Mouse (Mus musculus): ENCODE measurements around the gene Uvrag. TPM values are rescaled to one million over a fixed set of nuclear protein-coding genes. Genes with fewer than 3 reads are reported as not detected.
A peak's percentile ranks its signal among the peaks of the same experiment; 100 is the strongest.

Gene Uvrag
- polyA plus RNA-seq, 1 experiment from 2014 or later = 15.7 TPM

DNA sequence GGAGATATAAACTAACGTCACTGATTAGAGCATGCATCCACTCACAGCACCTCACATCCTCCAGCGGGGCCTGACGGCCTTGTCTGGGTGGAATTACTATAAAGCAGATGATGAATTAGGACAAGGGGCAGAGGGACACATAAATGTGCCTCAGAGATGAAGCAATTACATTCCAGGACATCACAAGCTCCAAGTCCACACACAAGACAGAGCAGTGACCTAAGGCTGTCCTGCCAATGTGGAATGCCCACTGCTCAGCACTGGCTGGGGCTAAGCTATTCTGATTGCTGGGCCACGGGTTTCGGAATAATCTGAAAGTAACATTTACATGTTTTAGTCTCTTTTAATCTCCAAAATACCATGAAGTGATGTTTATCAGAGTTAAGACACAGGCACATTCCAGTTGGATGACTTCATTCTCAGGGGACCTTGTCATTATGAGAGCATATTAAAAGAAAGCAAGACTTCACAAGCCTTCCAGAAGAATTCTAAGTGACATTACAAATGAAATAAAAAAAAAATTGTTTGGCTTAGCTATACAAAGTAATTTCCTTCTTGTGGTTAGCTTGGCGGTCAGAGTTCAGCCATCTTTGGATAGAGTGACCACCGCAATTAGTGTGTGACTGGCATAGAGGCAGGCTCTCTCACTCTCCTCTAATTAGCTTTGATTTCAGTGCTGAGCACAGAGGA is 212.5 kb downstream of the Uvrag start:
- Histone ChIP-seq H3K4me1 (peaks cover 22% of the 10 kb centered on the region), H3K9ac (replicated peaks) (no peak overlapping the region), H3K27ac (replicated peaks) (no peak overlapping the region), H3K4me3 (no peak overlapping the region), H3K9me3 (no peaks in the 10 kb centered on the region), H3K4me2 (replicated peaks) (no peak overlapping the region), H3K27me3 (no peaks in the 10 kb centered on the region), H3K36me3 (no peaks in the 10 kb centered on the region)
- 73% methylated on average over 7 of the region's 7 CpGs for WGBS
- ATAC-seq (ENCODE audit: low FRiP score, low read depth) = no peak

DNA sequence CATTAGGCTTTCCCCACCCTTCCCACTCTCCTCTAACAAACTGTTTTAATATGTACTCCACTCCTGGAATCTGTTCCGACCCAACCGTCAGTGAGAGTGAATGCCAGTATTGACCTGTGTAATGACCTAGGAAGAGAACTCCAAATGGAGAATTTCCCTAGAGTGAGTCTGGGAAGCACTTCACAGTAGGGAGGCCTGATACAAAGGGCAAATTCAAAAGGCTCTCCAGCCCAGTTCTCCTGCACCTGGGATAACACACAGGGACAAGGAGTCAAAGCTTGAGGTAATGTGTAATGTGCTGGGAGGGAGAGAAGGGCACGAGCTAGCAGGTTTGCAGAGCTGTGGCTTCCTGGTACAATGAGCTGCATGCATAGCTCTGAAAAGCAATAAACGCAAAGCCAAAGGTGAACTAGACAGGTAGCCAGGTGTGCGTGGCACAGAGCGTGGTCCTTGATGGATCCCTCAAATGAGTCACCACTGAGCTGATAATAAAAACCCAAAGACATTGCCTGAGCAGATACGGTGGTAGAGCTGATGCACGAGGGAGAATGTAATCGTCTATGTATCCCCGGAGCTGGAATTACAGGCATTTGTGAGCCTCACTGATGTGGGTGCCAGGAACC is 213.9 kb downstream of the Uvrag start:
- no peak overlapping the region for H3K4me3 ChIP-seq
- no peaks in the 10 kb centered on the region for H3K9me3 ChIP-seq
- H3K4me2 ChIP-seq (replicated peaks) = no peak overlapping the region
- H3K4me1 ChIP-seq = peaks cover 22% of the 10 kb centered on the region
- H3K27me3 ChIP-seq = no peaks in the 10 kb centered on the region
- no peak overlapping the region for H3K27ac ChIP-seq (replicated peaks)
- 77% methylated on average over 10 of the region's 10 CpGs for WGBS
- H3K9ac ChIP-seq (replicated peaks) = no peak overlapping the region
- ATAC-seq (ENCODE audit: low FRiP score, low read depth) = no peak
- H3K36me3 ChIP-seq = no peaks in the 10 kb centered on the region

GRCm38 (mm10) chr7:98924380-98924869 is 216.5 kb downstream of the Uvrag start:
- Histone ChIP-seq H3K9me3 (no peaks in the 10 kb centered on the region), H3K27me3 (no peaks in the 10 kb centered on the region), H3K4me3 (no peak overlapping the region), H3K4me2 (replicated peaks) (no peak overlapping the region; the same call in 1 of the 2 replicates), H3K27ac (replicated peaks) (peak overlapping the region; percentile 36), H3K4me1 (peaks cover 22% of the 10 kb centered on the region), H3K36me3 (no peaks in the 10 kb centered on the region), H3K9ac (replicated peaks) (no peak overlapping the region)
- 40% methylated on average over 18 of the region's 18 CpGs for WGBS
- 0 out of 2 replicates have a peak, but pooled peaks have one; percentile 41 for ATAC-seq (ENCODE audit: low FRiP score, low read depth)

DNA sequence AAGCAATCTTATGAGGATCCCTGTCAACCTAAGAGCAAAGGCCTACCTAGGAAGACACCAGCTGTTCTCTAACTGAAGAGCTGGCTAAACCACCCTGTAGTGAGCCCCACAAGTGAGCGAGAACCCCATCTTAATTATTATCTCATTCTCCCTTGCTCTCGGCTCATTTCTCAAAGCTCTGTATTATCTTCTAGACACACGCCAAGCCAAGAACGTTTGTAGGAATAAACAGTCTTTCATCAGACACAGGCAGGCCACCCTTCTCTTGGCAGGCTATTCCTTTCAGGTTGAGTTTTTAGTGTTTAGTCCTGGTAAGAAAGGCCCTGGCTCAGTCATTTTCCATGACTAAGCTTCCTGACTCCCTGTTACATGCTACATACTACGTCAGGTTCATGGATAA is 218.0 kb downstream of the Uvrag start:
- Histone ChIP-seq H3K27me3 (no peaks in the 10 kb centered on the region), H3K4me3 (no peak overlapping the region), H3K4me2 (replicated peaks) (no peak overlapping the region), H3K27ac (replicated peaks) (no peak overlapping the region), H3K36me3 (no peaks in the 10 kb centered on the region), H3K4me1 (peaks cover 13% of the 10 kb centered on the region; the same call in 1 of the 2 replicates), H3K9me3 (no peaks in the 10 kb centered on the region), H3K9ac (replicated peaks) (no peak overlapping the region)
- no peak for ATAC-seq (ENCODE audit: low FRiP score, low read depth)
- WGBS = 89% methylated on average over 5 of the region's 5 CpGs

DNA sequence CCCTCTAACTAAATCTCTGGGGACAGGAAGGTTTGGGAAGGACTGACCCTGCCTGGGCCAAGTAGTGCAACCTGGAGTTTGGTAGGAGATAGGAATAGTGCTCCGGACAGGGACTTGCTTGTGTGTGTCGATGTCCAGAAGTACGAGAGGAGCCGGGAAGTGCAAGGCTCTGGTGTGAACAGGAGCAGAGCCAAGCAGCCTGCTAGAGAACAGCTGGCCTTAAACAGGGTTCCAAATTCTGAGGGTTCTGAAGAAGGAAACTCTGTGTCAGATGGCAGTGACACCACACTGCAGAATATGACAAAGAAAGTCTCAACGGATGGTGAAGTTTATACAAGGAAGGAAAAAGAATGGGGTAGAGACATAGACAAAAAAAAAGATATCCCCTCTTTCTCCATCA is 223.5 kb downstream of the Uvrag start:
- Histone ChIP-seq H3K9ac (replicated peaks) (no peak overlapping the region), H3K27ac (replicated peaks) (no peak overlapping the region), H3K4me3 (no peak overlapping the region), H3K36me3 (no peaks in the 10 kb centered on the region), H3K4me1 (no peaks in the 10 kb centered on the region), H3K27me3 (no peaks in the 10 kb centered on the region), H3K9me3 (no peaks in the 10 kb centered on the region), H3K4me2 (replicated peaks) (no peak overlapping the region)
- ATAC-seq (ENCODE audit: low FRiP score, low read depth) = no peak
- WGBS = 89% methylated on average over 5 of the region's 5 CpGs

DNA sequence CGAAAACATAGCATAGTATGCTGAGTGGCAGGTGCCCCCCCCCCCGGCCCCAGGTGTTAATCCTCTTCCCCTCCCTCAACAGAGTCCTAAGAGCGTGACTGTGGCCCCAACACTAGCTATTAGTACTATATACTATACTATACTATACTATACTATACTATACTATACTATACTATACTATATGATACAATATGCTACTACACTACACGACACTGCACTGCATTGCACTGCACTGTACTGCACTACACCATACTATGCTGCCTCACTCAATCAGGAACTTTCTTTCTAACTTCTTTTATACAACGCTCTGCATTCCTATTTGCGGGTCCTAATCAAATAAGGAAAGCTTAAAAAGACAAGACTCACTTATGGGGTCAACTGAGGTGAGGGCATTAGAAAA is 224.4 kb downstream of the Uvrag start:
- Histone ChIP-seq H3K27ac (replicated peaks) (no peak overlapping the region), H3K4me3 (no peak overlapping the region), H3K36me3 (no peaks in the 10 kb centered on the region), H3K4me2 (replicated peaks) (no peak overlapping the region), H3K4me1 (no peaks in the 10 kb centered on the region), H3K27me3 (no peaks in the 10 kb centered on the region), H3K9ac (replicated peaks) (no peak overlapping the region), H3K9me3 (no peaks in the 10 kb centered on the region)
- ATAC-seq (ENCODE audit: low FRiP score, low read depth) = no peak
- WGBS = 74% methylated on average over 6 of the region's 6 CpGs

DNA sequence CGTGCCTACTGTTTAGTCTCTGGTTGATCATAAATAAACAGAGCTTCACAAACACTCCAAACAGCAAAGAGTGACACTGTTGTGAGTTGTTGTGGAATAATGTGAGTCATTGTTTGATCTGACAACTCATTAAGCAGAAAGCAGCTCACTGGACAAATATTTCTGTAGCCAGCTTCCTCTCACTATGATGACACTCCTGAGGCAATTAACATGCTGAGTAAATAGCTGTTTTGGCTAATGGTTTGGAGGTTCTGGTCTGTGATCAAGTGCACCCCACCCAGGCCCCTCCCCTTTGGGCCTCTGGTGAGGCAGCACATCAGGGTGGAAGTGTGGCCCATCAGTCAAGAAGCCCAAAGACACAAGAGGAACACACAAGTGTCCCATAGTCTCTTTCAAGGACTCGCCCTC is 228.0 kb downstream of the Uvrag start:
- no peak overlapping the region for H3K9ac ChIP-seq (replicated peaks)
- no peak overlapping the region for H3K27ac ChIP-seq (replicated peaks)
- H3K4me3 ChIP-seq = no peak overlapping the region
- no peak overlapping the region for H3K4me2 ChIP-seq (replicated peaks)
- H3K9me3 ChIP-seq = no peaks in the 10 kb centered on the region
- H3K27me3 ChIP-seq = no peaks in the 10 kb centered on the region
- 92% methylated on average over 2 of the region's 2 CpGs for WGBS
- H3K4me1 ChIP-seq = no peaks in the 10 kb centered on the region
- no peak for ATAC-seq (ENCODE audit: low FRiP score, low read depth)
- no peaks in the 10 kb centered on the region for H3K36me3 ChIP-seq

GRCm38 (mm10) chr7:98911276-98911675 is 229.7 kb downstream of the Uvrag start:
- Histone ChIP-seq H3K36me3 (no peaks in the 10 kb centered on the region), H3K9me3 (no peaks in the 10 kb centered on the region), H3K4me3 (no peak overlapping the region), H3K4me2 (replicated peaks) (no peak overlapping the region), H3K4me1 (no peaks in the 10 kb centered on the region), H3K9ac (replicated peaks) (no peak overlapping the region), H3K27ac (replicated peaks) (no peak overlapping the region), H3K27me3 (no peaks in the 10 kb centered on the region)
- ATAC-seq (ENCODE audit: low FRiP score, low read depth) = no peak
- 79% methylated on average over 8 of the region's 8 CpGs for WGBS

- ATAC-seq (ENCODE audit: low FRiP score, low read depth) = no peak
- no peak overlapping the region for H3K27ac ChIP-seq (replicated peaks)
- H3K9ac ChIP-seq (replicated peaks) = no peak overlapping the region
- WGBS = 80% methylated on average over 11 of the region's 11 CpGs
- H3K4me3 ChIP-seq = no peak overlapping the region
- no peaks in the 10 kb centered on the region for H3K36me3 ChIP-seq
- no peaks in the 10 kb centered on the region for H3K4me1 ChIP-seq
- no peaks in the 10 kb centered on the region for H3K9me3 ChIP-seq
- no peaks in the 10 kb centered on the region for H3K27me3 ChIP-seq
- H3K4me2 ChIP-seq (replicated peaks) = no peak overlapping the region
Measured at GRCm38 (mm10) chr7:98910712-98911111, 230.2 kb downstream of the Uvrag start.

DNA sequence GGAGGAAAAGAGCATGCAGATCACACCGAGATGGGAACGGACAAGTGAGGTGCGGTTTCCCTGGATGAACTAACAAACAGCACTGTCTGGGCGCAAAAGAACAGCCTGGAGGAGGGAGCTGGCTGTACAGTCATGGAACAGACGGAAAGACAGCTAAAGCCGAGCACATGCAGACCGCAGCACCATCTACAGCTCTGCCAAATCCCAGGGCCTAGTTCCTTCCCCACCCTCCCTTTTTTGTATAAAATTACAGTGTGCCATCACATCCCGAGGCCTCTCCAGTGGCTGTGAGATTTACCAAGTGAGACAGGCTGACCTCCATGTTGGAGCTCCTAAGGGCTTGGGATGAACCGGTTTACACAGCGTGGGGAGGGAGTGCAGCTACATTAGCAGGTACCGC is 230.8 kb downstream of the Uvrag start:
- Histone ChIP-seq H3K36me3 (no peaks in the 10 kb centered on the region), H3K4me1 (peaks cover 2% of the 10 kb centered on the region; the same call in 1 of the 2 replicates), H3K27me3 (no peaks in the 10 kb centered on the region), H3K9ac (replicated peaks) (no peak overlapping the region), H3K4me2 (replicated peaks) (no peak overlapping the region), H3K9me3 (no peaks in the 10 kb centered on the region), H3K27ac (replicated peaks) (no peak overlapping the region), H3K4me3 (no peak overlapping the region)
- WGBS = 89% methylated on average over 11 of the region's 11 CpGs
- no peak for ATAC-seq (ENCODE audit: low FRiP score, low read depth)

DNA sequence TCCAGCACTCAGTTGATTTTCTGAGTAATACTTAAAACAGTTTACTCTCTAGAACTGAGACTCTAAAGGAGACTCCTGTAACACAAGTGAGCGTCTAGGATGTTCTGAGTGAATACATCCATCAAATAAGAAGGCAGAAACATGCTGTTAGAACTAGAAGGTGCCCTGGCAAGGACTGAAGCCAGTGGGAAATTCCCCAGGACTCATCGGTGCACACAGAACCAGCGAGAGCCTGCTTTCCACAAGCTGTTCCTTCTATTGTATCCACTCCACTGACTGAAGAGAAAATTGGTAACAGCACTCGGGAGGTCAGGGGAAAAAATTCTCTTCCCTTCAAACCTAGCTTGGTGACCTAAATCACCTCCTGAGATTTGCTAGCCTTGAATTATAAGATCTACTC is 233.5 kb downstream of the Uvrag start:
- Histone ChIP-seq H3K27me3 (no peaks in the 10 kb centered on the region), H3K4me2 (replicated peaks) (no peak overlapping the region), H3K36me3 (no peaks in the 10 kb centered on the region), H3K9me3 (no peaks in the 10 kb centered on the region), H3K4me1 (peaks cover 16% of the 10 kb centered on the region; the same call in 1 of the 2 replicates), H3K27ac (replicated peaks) (no peak overlapping the region), H3K4me3 (no peak overlapping the region), H3K9ac (replicated peaks) (no peak overlapping the region)
- ATAC-seq (ENCODE audit: low FRiP score, low read depth) = no peak
- WGBS = 77% methylated on average over 4 of the region's 4 CpGs

GRCm38 (mm10) chr7:98904659-98905362 is 236.1 kb downstream of the Uvrag start:
- H3K4me1 ChIP-seq = peaks cover 16% of the 10 kb centered on the region; the same call in 1 of the 2 replicates

More at GRCm38 (mm10) chr7:98904659-98905362, 236.1 kb downstream of the Uvrag start:
- WGBS = 81% methylated on average over 21 of the region's 21 CpGs
- ATAC-seq (ENCODE audit: low FRiP score, low read depth) = no peak
- Histone ChIP-seq H3K27ac (replicated peaks) (no peak overlapping the region), H3K36me3 (no peaks in the 10 kb centered on the region), H3K4me3 (no peak overlapping the region), H3K4me2 (replicated peaks) (no peak overlapping the region), H3K9ac (replicated peaks) (no peak overlapping the region), H3K27me3 (no peaks in the 10 kb centered on the region), H3K9me3 (peaks cover 4% of the 10 kb centered on the region; the same call in 1 of the 2 replicates)

Data from midbrain, embryonic 12.5 days (tissue).